Mouse (Mus musculus): ENCODE results near the gene Pm20d1. TPM values are rescaled to one million over a fixed set of nuclear protein-coding genes. Genes with fewer than 3 reads are reported as not detected.

Pm20d1 gene
- polyA plus RNA-seq, 1 experiment from 2014 or later, result 2.3 TPM

Other genes with a start within 250 kb of the Pm20d1 start
- not detected in 2 replicates for gene Avpr1b, start 198.1 kb upstream of the Pm20d1 start, polyA plus RNA-seq (2014; fragmentation: Nextera tagmentation; extraction: Ambion mirVana)
- gene Ctse, start 159.1 kb upstream of the Pm20d1 start, polyA plus RNA-seq (2014; fragmentation: Nextera tagmentation; extraction: Ambion mirVana), result 0.13 TPM in 2 replicates
- gene Rab7b, start 108.7 kb upstream of the Pm20d1 start, polyA plus RNA-seq (2014; fragmentation: Nextera tagmentation; extraction: Ambion mirVana), result 0.33 and 0.65 TPM in 2 replicates
- gene Slc26a9, start 53.4 kb upstream of the Pm20d1 start, polyA plus RNA-seq (2014; fragmentation: Nextera tagmentation; extraction: Ambion mirVana), result not detected in 2 replicates
- gene Slc41a1, start 30.1 kb downstream of the Pm20d1 start, polyA plus RNA-seq (2014; fragmentation: Nextera tagmentation; extraction: Ambion mirVana), result 11.6 and 12.8 TPM in 2 replicates
- gene Rab29, start 69.8 kb downstream of the Pm20d1 start, polyA plus RNA-seq (2014; fragmentation: Nextera tagmentation; extraction: Ambion mirVana), result 8.5 and 10.7 TPM in 2 replicates
- 63.3 and 63.4 TPM in 2 replicates for gene Nucks1, start 113.2 kb downstream of the Pm20d1 start, polyA plus RNA-seq (2014; fragmentation: Nextera tagmentation; extraction: Ambion mirVana)
- 1.7 and 2.3 TPM in 2 replicates for gene Slc45a3, start 165.6 kb downstream of the Pm20d1 start, polyA plus RNA-seq (2014; fragmentation: Nextera tagmentation; extraction: Ambion mirVana)
- 17.1 and 20.8 TPM in 2 replicates for gene Elk4, start 210.2 kb downstream of the Pm20d1 start, polyA plus RNA-seq (2014; fragmentation: Nextera tagmentation; extraction: Ambion mirVana)

All from limb, embryonic 11.5 days (tissue).